Mouse (Mus musculus) urinary bladder, postnatal 36 days (tissue): ENCODE measurements around the gene Ssxb10.
"Not testable (repeated sequence)": the region's sequence is repeated elsewhere in the genome, so short reads cannot be mapped to it uniquely, and the experiment has no call there.

Source experiments
- DNase-seq, 2 experiments: peaks; one replicate each; pipeline ENCODE4 v3.0.0; 2022; ENCODE audit warnings: low spot score in 2 of 2, mixed read lengths in 1 of 2

The Ssxb10 gene

DNA sequence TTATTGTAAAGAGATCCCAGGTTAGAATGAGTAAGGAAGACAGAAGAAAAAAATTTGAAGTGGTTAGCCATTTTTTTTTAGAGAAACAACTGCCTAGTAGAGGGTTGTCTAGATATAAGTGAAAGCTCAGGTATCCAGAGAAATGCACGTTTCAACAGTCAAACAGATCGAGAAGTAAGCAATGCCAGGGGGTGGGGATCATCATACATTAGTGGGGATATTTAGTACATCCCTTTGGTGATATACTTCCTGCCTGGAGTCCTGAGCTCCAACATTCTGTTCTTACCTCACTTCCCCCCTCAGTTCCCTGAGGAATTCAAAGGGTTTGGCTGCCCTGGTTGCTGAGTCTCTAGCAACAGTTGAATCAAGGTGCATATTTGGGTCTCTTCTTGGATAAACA lies at the start of gene Ssxb10:
Gene Ssxb10 (plus strand): TSS at position 301 of the 400 bp plus-strand sequence.
- no peak for DNase-seq

DNA sequence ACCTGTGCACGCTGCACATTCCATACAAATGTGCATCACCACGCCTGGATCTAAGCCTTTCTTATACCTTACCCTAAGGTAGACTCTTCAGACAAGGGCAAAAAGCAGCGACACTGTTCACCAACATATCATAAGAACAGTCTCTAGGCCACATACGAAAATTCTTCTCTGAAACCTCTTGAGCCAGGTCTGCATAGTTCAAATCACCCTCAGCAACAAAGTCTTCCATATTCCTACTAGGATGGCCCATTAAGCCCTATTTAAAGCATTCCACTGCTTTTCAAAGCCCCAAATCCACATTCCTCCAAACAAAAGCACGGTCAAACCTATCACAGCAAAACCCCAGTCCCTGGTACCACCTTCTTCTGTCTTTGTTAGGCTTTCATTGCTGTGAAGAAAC lies 38.6 kb upstream of the Ssxb10 start:
- no peak for DNase-seq

DNA sequence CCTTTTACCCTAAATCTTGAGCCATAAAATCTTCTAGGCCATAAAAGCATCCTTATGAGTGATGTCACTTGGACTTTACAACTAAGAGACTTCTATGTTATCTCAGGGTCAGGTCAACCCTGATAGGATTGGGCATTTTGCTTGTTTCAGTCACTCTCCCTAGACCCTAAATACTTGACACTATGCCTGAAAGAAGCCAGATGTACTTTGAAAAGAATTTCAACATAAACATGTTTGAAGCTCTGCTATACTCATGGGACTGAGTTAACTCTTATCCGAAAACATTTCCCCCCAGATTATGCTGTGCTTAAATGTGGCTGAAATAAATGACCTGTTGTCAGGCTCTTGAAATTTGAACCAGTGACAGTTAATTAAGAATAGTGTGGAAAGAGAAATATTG lies 17.9 kb upstream of the Ssxb10 start:
- no peak for DNase-seq

DNA sequence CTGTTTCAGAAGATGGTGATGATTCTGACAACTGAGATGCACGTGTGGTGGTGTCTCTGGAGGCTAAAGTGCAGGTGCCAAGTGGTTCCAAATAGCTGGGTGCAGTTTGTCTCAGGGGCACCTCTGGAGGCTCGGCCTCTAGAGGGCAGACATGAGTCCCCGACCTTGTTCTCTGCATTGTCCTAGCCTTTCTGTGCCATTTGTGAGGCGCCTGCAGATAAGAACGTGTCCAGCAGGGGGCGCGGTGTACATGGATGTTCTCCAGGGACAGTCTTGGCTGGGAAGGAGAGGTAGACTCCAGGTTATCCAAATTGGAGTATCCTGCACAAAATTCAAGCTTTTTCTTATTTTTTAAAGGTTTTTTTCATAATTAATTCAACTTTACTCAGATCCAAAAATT lies 12.3 kb upstream of the Ssxb10 start:
- DNase-seq = peak; percentile 15 to 48

DNA sequence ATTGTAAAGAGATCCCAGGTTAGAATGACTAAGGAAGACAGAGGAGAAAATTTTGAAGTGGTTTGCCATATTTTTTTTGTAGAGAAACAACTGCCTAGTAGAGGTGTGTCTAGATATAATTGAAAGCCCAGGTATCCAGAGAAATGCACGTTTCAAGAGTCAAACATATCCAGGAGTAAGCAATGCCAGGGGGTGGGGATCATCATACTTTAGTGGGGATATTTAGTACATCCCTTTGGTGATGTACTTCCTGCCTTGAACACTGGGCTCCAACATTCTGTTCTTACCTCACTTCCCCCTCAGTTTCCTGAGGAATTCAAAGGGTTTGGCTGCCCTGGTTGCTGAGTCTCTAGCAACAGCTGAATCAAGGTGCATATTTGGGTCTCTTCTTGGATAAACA lies 39.5 kb downstream of the Ssxb10 start, which contains the start of gene Ssxb9:
Gene Ssxb9 (plus strand): TSS at position 301 of the 400 bp plus-strand sequence.
- DNase-seq = not testable (repeated sequence)
